Mouse (Mus musculus) liver, postnatal 0 days (tissue): ENCODE results near the gene Cps1.

Experiments
- CTCF ChIP-seq: sonication (generic); IDR thresholded peaks from 2 replicates; pipeline ENCODE4 v1.5.1; 2016; ENCODE audit warnings: antibody characterized with exemption, low read depth
- EP300 ChIP-seq: IDR thresholded peaks from 2 replicates; pipeline ENCODE4 v1.6.1; 2016; ENCODE audit warnings: antibody characterized with exemption, low read depth, mild to moderate bottlenecking

DNA sequence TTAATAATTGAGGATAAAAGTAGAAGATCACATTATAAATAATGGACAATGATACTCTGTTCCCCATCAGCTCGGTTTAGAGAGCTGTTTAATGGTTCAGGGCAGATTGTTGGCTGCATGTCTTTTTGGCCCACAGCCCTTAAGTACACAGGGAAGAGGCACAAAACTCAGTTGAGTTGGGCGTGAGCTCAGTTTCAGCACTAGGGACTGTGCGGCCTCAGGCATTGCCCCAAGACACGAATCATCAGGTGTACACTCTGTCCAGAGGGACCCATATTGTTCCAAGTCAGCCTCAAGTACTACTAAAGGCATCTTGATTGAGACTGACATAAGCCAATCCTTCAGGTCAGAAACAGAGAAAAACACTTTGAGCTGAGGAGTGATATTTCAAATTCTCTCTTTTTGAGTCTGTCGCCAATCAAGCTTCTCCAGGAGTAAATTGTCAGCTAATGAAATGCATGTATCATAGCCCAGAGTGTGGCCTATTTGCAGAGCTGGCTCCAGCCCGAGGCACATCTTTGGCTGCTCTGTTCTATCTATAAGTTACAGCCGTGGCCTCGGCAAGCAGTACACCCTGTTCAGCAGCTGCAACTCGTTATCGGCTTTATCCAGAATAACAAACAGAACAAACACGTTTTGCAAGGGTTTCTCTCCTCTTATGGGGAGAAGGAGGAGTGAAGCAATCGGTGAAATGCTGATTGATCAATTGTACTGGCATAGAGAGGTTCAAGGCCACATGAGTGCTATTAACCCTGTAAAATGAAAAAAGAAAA is 19.2 kb upstream of the Cps1 start:
- TF ChIP-seq CTCF = no peak
- peak; percentile 81 for TF ChIP-seq EP300
